Mouse (Mus musculus): Measurements from ENCODE around the gene Stmnd1. TPM values are rescaled to one million over a fixed set of nuclear protein-coding genes. Genes with fewer than 3 reads are reported as not detected.

Gene Stmnd1
- polyA plus RNA-seq, 1 experiment from 2014 or later = not detected

DNA sequence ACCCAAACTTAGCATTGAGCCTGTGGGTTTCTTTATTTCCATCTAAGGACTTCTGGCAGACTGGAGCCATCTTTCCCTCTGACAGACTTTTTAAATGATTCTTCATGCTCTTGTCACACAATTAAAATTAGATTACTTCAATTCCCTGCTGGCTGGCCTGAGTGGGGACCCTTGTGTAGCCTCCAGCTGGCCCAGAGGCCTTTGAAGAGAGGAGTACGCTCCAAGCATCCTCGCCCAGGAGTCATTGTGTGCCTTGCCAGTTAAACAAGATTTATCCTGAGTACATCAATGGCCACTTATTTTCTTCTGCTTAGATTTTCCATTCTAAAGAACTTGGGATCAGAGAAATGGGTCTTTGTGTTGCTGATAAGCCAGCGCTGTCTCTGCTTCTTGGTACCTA is 76.1 kb downstream of the Stmnd1 start:
- Histone ChIP-seq H3K4me2 (replicated peaks) (no peak overlapping the region), H3K4me1 (peaks cover 13% of the 10 kb centered on the region), H3K27ac (replicated peaks) (peak overlapping the region; percentile 75), H3K9ac (replicated peaks) (no peak overlapping the region), H3K27me3 (no peaks in the 10 kb centered on the region), H3K4me3 (no peak overlapping the region), H3K9me3 (no peaks in the 10 kb centered on the region), H3K36me3 (no peaks in the 10 kb centered on the region)
- WGBS = 35% methylated on average over 3 of the region's 3 CpGs
- peak; percentile 78 for ATAC-seq (replicated peaks)

Other genes starting within 250 kb of the Stmnd1 start
- gene Rbm24, start 144.7 kb downstream of the Stmnd1 start, polyA plus RNA-seq (2015; fragmentation: Nextera tagmentation; extraction: Ambion mirVana) = 9.4 and 9.7 TPM in 2 replicates
- 13.9 and 16.8 TPM in 2 replicates for gene Cap2, start 228.1 kb downstream of the Stmnd1 start, polyA plus RNA-seq (2015; fragmentation: Nextera tagmentation; extraction: Ambion mirVana)